Mouse (Mus musculus) cerebellum, postnatal 36 days (tissue): ENCODE measurements around the gene Kcnn3.

Experiments used
- DNase-seq, 2 experiments: peaks; one replicate each; pipeline ENCODE4 v3.0.0; 2021 to 2022; ENCODE audit warnings: mixed read lengths in 2 of 2

Kcnn3 gene

DNA sequence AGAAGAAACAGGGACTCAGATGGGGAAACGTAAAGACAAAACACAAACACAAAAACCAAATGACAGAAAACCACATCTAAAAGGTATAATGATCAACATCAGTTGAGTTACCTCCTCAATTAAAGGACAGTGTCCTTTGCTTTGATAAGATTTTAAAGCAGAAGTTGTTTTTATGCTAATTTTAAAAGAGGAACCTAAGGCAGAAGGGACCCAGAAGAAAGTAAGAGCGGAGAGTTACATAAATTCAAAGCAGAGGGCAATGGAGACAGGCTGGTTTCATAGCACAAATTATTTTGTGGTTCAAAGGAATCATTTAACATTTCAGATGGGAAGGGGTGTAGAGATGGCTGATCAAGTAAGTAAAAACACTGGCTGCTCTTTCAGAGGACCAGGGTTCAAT is 97.4 kb downstream of the Kcnn3 start:
- DNase-seq: no peak

DNA sequence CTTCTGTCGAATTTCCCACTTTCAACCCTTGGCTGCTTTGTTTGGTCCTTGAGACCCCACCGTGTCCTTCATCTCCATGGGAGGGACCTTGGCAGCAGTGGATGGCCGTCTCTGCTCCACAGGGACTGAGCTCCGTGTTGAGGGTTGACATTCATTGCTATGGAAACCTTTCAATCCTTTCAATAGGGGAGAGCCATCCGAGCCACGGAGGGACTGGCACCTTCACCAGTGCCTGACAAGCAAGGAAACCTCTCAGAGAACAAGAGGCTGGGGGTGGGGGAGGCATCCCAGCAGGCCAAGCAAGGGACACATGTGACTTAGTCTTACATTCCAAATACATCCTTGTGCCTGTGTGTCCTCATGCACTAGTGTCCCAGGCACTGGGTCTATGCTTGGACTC is 102.9 kb downstream of the Kcnn3 start:
- no peak for DNase-seq

DNA sequence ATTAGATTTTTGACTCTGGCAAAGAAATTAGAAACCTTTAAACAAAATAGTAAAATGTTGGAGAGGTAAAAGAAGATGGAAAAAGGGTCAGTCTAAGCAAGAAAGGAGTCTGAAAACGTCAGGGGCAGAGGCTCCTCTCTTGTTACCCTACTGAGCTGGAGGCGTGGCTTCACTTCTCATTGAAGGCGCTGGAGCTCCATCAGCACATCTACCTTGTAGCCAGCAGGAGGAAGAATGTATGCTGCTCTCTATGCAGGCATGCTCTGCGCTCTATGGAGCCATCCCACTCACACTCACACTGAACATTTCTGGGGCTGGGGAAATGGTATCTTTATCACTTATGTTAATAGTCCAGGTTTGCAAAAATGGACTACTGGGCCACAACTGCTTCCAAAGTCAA is 103.6 kb downstream of the Kcnn3 start:
- no peak for DNase-seq

DNA sequence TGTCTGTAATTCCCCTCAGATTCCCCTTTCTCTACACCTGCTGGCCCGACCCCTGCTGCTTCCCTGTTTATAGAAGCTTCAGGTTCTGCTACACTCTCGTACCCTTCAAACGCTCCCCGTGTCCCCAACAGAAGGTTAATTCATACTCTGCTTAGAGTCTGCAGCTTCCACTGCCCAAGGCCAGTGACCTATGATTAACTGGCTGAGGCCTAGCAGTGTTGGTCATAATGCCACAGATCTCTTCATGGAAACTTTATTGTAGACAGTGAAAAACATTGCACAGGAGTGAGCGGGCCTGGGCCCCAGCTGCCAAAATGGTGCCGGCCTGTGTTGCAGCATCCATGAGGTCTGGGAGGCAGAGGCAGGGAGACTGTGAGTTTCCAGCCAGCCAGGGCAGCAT is 104.0 kb downstream of the Kcnn3 start:
- no peak for DNase-seq

DNA sequence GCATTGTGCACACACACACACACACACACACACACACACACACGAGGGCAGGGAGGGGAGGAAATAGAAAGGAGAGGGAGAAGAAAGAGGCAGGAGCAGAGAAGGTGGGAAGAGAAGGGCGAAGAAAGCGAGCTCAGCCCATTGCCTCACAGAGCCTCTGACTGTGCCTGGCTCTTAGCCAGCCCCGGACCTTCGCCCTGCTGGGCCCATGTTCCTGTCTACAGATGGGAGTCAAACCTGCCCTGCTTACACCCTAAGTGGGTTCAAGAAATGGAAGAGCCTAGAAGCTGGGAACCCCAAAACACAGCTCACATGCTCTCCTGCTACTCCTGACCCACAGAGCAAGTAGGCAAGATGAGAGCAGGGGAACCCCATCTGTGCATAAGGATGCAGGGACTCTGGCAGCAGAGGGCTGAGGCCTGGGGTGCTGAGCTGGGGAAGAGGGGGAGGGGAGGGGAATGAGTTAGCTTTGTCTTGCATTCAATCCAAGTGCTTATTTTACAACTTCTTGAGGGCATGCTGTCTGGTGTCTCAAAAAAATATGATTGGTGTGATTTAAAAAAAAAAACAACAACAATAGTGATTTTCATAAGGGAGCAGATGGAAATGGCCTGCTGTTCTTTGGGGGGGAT is 105.0 kb downstream of the Kcnn3 start:
- DNase-seq: peak in 1 of 2 experiments; percentile 18

DNA sequence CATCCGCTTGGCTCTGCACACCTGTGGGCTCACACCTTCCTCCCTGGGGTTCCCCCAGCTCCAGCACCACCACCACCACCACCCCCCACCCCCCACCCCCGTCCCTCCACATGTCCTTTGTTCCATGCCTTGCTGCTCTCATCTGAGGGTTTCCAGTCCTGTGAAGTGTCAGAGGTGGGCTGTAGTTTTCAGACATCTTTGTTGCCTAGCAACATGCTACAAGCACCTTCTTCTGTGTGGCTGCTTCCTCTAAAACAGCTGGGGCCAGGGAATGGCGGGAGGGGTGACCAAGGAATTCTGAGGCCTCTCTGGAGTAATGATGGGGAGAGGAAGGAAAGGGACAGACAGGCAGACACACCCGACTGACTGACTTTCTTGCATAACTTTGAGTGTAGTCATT is 106.6 kb downstream of the Kcnn3 start:
- no peak for DNase-seq

DNA sequence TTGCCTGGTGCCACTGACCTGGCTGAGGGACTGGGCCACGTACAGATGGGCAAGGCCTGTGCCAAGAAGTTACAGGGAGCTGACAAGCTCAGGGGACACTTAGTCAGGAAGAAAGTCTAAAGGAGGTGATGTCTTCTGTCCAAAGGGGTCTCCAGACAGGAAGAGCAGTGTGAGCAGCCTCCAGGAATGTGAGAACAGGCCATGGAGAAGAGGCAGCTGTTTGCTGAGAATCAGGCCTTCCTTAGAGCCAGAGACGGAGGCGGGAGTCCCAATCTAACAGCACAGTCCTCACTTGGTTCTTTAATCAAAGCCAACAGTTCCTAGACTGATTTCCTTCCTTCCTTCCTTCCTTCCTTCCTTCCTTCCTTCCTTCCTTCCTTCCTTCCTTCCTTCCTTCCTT is 109.8 kb downstream of the Kcnn3 start:
- no peak for DNase-seq

DNA sequence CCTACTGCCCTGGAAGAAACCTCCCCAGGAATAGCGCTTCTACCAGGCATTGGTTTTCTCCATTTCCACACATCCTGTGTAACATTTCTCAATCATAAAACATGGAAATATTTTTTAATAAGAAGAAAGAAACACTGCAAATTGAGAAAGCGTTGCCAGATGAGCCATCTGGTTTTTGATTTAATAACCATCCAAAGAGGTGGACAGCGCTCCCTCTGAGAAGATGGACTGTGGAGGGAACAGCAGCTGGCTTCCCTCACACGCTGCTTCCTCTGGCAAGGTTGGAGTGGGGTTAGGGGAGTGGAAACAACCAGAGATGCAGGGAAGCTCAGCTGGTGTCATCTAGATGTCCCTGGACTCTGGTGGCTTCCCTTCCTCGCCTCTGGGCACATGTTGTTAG is 111.8 kb downstream of the Kcnn3 start:
- no peak for DNase-seq

DNA sequence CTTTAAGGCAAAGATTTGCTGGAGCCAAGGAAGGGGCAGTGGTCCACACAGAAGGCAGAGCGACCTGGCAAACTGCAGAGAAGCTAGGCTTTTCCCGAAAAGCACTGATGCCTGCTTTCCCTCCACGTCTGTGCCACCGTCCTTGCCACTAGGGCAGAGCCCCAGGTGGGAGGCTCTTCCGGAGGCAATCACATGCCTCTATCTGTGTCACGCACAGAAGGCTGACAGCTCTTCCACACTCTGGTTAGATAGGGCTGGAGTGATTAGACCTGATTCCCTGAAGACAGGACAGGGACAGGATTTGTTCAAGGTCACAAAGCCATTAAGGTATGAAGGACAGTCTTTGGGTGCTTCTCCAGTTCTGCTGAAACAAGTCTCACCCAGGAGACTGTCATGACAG is 113.6 kb downstream of the Kcnn3 start:
- DNase-seq: no peak

DNA sequence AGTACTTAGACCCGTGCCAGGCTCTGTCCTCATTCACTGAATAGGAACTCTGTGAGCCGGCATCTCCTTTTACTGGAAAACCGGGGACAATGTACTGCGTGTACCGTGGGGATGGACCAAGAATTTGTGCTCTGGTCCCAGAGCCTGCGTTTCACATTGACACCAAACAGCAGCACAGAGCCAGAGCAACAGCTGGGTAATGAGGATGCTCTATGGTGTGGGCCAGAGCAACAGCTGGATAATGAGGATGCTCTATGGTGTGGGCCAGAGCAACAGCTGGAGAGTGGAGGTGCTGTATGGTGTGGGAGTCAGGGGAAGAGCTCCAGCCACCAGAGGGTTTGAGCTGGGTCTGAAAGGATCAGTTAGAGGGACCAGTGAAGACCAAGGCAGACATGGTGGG is 114.0 kb downstream of the Kcnn3 start:
- no peak for DNase-seq

DNA sequence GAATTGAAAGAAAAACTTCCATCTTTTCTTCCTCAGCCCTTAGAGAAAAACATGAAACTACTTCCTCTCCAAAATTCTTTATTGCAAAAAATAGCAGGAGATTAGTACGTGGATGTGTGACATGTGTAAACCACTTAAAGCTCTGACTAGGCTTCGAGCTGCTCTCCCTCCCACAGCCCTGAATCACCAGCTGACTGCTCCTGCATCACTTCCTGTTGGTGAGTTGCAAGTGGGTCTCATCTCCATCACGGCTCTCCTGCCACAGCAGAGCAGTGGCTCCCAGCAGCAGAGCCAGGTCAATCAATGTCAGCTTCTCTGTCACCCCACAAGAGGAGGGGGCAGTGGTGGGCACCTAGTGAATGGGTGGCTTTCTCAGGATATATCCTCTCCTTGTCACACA is 120.8 kb downstream of the Kcnn3 start:
- no peak for DNase-seq

DNA sequence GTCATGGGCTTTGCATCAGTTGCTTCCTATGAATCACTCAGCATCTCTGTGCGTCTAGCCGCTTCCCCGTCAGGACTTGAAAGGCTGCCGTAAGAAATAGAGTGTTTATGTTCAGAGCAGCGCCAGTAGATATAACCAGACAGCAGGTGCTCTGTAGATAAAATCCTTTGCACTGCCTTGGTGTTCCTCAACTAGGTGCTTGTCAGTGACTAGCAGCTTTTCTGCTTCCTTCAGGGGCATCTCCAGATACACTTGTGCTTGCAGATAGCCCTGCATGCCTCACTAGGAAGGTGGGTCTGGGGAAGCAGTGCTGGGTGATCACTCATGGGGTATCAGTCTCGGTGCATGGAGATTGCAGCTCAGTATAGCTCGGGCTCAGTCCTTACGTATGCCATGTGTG is 123.4 kb downstream of the Kcnn3 start:
- no peak for DNase-seq

DNA sequence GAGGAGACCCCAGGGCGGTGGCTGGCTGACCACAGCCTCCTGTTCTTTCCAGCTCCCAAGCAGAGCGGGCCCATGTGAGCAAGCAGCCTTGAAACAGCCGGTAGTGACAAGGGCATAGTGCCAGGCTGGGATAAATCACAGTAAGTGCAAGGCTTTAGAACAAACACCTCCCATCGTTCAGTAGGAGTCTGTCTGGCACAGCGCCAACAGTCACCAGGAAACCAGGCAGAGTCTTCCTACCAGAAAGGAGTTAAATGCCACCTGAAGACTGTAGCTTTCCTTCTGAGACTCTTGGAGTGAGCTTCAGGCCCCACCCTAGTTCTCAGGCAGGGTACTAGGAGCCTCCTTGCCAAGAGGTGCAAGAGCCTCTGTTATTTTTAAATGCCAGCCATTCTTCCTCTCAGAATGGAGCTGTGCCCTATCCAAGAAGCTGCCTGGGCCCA is 126.9 kb downstream of the Kcnn3 start:
- DNase-seq: peak; percentile 28 to 40

DNA sequence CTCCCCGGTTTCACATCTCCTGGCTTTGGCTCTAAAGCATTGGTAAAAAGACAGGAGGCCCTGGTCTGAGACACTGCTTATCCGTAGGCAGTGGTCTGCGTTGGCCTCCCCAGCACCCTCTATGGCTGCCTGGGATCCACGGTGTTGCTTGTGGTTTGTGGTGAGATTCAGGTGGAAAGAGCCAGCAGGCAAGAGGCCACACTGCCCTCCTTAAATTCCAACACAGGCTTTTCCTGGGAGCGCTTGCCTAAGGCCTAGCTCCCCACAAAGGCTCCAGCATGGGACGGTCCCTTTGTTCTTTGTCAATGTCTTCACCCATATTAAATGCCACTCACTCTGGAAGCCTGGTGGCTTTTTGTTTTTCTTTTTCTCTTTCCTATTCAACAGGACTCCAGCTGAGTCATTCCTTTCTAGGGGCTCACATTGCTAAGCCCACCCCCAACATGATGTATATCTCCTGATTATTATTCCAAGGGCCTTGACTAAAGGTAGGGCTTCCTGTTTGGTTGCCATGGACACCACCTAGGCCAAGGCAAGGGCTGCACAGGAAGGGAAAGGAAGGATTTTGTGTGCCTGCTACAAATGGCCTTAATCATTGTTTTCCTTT is 127.4 kb downstream of the Kcnn3 start:
- DNase-seq: no peak

DNA sequence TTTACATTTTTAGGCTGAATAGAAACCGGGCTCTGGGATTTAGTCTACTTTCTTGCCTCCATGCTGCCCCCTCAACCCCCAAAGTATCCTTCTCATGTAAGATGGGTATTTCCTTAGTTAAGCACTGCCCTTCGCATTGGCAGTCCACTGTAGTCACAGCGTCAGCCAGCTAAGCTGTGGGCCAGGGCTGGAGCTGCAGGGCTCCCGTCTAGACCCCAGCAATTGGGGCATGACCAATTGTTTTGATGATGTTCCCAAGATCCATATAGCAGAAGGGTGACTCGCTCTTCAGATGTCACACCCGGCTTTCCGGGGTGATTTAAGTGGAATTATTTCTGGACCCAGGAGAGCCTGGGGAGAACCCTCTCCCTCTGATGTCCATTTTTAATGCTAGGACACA is 129.9 kb downstream of the Kcnn3 start:
- DNase-seq: no peak

DNA sequence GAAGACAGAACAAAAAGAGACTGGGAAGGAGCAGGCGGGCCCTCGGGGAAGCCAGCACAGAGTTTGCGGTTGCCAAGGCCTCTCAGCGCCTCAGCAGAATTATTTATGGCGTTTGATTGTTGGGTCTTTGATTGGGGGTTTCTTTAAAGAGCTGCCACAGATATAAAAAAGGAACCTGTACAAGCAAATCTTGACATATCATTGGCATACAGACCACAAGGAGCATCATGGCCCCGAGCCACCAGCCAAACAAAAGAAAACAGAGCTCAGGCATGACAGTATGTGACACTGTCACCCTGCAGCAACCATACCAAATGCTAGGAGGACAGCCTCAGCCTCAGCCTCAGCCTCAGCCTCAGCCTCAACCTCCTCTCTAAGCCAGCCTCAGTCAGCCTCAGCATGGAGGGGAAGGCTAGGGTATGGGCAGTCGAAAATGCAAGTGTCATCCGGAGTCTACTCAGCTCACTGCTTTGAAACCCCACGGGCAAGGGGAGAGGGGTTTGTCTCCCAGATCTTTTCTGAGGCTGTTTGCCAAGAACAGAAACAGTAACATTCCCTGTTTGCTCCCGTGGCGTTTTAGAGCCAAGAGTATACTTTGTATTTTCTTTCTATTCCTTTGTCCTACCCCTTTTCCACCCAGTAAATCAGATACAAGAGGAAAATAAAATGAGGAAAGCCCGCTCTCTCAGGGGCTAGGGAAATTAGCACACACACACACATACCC is 133.4 kb downstream of the Kcnn3 start:
- no peak for DNase-seq

DNA sequence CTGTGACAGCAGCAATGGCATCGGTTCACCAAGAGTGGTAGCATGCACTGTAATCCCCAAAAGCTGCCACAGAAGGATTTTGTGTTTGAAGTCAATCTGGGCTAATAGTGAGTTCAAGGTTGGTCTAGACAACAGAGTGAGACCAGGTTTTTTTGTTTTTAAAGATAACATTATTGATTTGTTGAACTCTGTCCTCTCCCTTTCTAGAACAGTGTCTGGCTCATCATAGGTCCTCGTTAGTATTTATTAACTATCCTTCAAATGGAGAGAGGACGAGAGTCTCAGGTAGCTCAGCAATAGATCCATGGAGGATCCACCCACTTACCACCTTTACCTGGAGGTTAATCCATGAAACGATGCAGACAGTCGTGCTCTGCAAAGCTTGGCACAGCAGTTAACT is 137.1 kb downstream of the Kcnn3 start:
- DNase-seq: no peak

DNA sequence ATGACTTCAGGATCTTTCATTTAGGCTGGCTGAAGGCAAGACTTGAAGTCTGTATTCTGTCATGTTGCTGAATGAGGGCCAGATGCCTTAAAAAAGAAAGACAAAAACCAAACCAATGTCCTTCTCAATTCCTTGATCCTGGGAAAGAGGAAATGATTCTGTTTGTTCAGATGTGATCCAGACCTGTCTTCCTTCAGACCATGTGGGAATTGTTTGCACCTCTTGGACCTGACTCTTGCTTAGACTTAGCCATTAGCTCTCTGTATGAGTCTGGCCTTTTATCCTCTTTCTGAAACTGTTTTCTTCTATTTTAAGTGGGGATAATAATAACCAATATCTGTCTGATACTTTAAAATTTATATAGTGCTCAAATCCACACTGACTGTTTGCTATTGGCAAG is 138.5 kb downstream of the Kcnn3 start:
- no peak for DNase-seq

DNA sequence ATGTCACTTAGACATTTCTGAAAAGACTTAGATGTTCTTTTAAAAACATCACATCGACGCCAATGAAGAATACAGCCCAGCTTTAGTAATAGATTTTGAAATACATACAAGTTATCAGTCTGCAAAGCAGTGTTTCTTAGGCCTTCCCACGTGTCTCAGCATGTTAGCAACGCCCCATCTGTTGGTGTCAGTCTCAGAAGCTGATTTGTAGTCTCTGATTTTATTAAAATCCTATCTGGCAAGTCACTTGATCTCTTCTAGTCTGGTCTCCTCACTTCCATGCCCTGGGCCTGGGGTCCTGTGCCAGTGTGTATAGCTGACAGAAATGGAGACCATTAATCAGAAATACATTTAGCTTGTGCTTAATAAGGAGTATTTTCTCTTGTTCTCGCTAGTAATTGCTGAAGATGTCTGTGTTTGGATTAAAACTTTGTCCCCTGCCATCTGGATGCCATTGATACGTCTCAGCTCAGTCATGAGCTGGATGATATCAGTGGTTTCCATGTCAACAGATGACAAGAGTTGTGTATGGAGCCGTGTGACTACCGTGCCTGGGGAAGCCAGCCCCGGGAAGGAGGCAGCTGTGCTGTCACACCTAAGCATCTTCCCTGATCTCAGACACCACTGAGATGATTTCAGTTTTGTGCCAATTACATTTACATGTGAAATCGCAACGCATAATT is 140.1 kb downstream of the Kcnn3 start:
- no peak for DNase-seq

DNA sequence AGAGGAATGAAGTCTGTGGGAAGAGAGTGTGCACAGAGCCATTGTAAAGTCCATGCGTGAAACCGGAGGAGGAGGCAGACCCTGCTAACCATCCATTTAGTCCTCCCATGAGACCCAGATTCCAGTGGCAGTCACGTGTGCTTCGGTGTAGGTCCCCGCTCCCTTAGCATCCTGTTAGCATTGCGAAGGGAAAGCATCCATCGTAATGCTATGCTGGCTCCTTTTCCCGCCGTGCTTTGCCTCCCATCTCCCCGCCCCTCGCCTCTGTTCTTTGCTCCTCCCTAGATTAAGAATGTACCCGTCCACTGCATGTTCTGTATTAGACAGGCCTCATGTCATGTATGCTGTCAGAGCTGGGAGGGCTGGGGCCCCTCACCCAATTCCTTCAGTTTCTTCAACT is 144.8 kb downstream of the Kcnn3 start:
- DNase-seq: no peak

DNA sequence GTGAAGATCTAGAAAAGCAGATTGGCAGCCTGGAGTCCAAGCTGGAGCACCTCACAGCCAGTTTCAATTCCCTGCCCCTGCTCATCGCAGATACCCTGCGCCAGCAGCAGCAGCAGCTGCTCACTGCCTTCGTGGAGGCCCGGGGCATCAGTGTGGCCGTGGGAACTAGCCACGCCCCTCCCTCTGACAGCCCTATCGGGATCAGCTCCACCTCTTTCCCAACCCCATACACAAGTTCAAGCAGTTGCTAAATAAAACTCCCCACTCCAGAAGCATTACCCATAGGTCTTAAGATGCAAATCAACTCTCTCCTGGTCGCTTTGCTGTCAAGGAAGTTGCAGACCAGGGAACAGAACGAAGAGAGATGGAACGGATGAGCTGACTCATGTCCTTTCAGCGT is 147.2 kb downstream of the Kcnn3 start:
- no peak for DNase-seq

DNA sequence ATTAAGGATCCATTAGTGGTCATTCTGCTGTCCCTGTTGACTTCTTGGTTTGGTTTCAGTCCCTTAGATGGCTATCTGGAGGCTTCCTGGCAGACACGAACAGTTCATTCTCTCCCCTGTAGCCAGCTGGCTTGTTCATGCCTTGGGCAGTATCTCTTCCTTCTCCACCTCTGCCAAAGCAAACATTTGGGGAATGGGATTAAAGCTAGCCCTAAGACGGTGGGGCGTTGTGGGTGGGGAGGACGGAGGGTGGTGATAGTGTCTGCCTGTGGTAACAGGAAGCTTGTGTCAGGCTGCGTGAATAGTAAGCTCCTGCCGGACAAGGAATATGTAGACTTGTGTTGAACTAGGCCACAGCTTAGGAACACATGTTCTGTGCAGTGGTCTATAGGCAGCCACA is 151.4 kb downstream of the Kcnn3 start:
- DNase-seq: no peak

DNA sequence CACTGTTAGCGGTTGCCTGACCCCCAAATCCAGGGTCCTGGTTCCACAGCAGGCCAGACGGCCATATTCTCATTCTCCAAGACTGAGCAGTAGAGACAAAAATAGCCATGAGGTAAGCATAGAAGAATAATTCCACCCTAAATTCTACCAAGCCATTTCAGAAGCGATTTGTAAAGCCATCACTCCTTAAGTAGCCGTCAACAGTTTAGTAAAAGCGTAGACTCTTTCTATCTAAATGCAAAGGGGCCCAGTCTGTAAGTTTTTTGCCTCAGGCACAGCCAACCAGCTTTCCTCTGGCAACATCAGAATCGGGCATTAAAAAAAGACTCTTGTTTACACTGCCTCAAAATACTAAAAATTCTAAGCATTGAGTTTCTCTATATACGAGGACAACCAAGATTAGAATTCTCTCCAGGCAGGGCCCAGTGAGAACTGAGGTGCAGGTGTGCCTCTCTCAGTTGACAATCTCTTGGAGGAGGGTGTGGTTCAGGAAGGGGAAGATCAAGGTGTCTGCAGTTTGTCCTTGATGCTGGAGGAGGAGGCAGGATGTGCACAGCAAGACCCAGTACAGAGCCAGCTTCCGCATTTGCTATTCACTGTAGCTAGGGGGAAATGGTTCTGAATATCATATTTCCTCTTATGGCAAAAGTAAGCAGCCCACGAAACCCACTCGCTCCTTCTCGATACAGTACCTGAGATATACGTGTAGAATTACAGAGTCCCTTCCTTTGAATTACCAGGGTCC is 152.8 kb downstream of the Kcnn3 start:
- no peak for DNase-seq
